In genomic region chr3:122682352-122682751, GRCm38 (mm10) we compare ENCODE assay signal across 28 mouse cellular contexts. TPM values are rescaled to one million over a fixed set of nuclear protein-coding genes. Genes with fewer than 3 reads are reported as not detected.
DNase-seq lines count a peak whose midpoint lies in the region; ATAC-seq and TF ChIP-seq lines count a peak whose summit lies in the region.
"Had no signal": no experiment of that assay in that cellular context is flagged by ENCODE, and none has a peak within 500 bp of the region (broad histone marks: within the 10 kb centered on the region; RNA-seq: fewer than 3 reads in every experiment).

No protein-coding gene starts in this region.

- no peak overlapping the region for H3K27ac ChIP-seq in kidney, postnatal 0 days
- H3K27ac ChIP-seq in lung, embryonic 15.5 days, result peak overlapping the region; percentile 39; the same call in 1 of the 2 replicates
- H3K27ac ChIP-seq in stomach, embryonic 16.5 days (ENCODE audit: low read length), result no peak overlapping the region
- H3K27ac ChIP-seq: embryonic facial prominence, embryonic 13.5 days; embryonic facial prominence, embryonic 15.5 days; forebrain, embryonic 10.5 days; forebrain, embryonic 12.5 days had no signal

- H3K4me1 ChIP-seq in kidney, postnatal 0 days (replicated peaks; ENCODE audit: insufficient read depth, low read length), result no peaks in the 10 kb centered on the region
- H3K4me1 ChIP-seq in lung, embryonic 15.5 days, result peaks cover 6% of the 10 kb centered on the region
- H3K4me1 ChIP-seq in stomach, embryonic 16.5 days (ENCODE audit: control insufficient read depth, insufficient read depth, low read length), result no peaks in the 10 kb centered on the region
- H3K4me1 ChIP-seq: embryonic facial prominence, embryonic 13.5 days; embryonic facial prominence, embryonic 15.5 days; forebrain, embryonic 10.5 days; forebrain, embryonic 12.5 days had no signal

- TF ChIP-seq CTCF in kidney, postnatal 0 days (IDR thresholded peaks at IDR 0.05; ENCODE audit: low read depth), result no peak

- DNase-seq in kidney, postnatal 0 days (ENCODE audit: low spot score), result peak; percentile 29
- DNase-seq in kidney, adult 8-10 months, result no peak
- DNase-seq in lung, postnatal 10 days, result no peak
- DNase-seq in cerebellum, adult 11-12 months, result no peak
- DNase-seq: adrenal gland, adult 8-10 months; adrenal gland, postnatal 14 days; adrenal gland, postnatal 36 days; B cell, adult 2 months; cerebellum, adult 18-20 months; cerebellum, adult 8-10 months; cerebellum, adult 9-11 months; cerebellum, postnatal 14 days; cerebellum, postnatal 36 days; embryo, embryonic 11 days had no signal

- no peaks in the 10 kb centered on the region for H3K27me3 ChIP-seq in kidney, postnatal 0 days (ENCODE audit: insufficient read depth, low read length)
- H3K27me3 ChIP-seq in lung, embryonic 15.5 days, result no peaks in the 10 kb centered on the region
- no peaks in the 10 kb centered on the region for H3K27me3 ChIP-seq in stomach, embryonic 16.5 days (ENCODE audit: control insufficient read depth, insufficient read depth, low read length)
- H3K27me3 ChIP-seq: CH12.LX; embryonic facial prominence, embryonic 13.5 days; embryonic facial prominence, embryonic 15.5 days; forebrain, embryonic 12.5 days; Patski had no signal

- H3K9me3 ChIP-seq in kidney, postnatal 0 days (replicated peaks; ENCODE audit: low read length), result no peaks in the 10 kb centered on the region
- H3K9me3 ChIP-seq in lung, embryonic 15.5 days, result no peaks in the 10 kb centered on the region; the same call in 1 of the 2 replicates
- H3K9me3 ChIP-seq in stomach, embryonic 16.5 days (replicated peaks; ENCODE audit: control insufficient read depth, low read length), result no peaks in the 10 kb centered on the region
- H3K9me3 ChIP-seq: embryonic facial prominence, embryonic 13.5 days; forebrain, embryonic 12.5 days; G1E had no signal

- 37% methylated on average over 4 of the region's 4 CpGs for WGBS in kidney, postnatal 0 days
- 45% methylated on average over 4 of the region's 4 CpGs for WGBS in lung, embryonic 15.5 days
- 32% methylated on average over 4 of the region's 4 CpGs for WGBS in stomach, embryonic 16.5 days

- no peak for ATAC-seq in kidney, postnatal 0 days (replicated peaks; ENCODE audit: low FRiP score, low read depth)
- ATAC-seq in lung, embryonic 15.5 days (ENCODE audit: borderline replicate concordance, extremely low read depth, low FRiP score, low TSS enrichment), result 0 out of 2 replicates have a peak, but pooled peaks have one; percentile 21
- ATAC-seq in stomach, embryonic 16.5 days (ENCODE audit: insufficient read depth, low FRiP score), result peak; percentile 70; the same call in 1 of the 2 replicates
- ATAC-seq: activated CD4-positive, CD25-positive, alpha-beta regulatory T cell, adult 4 months; CD4-positive, CD25-positive, alpha-beta regulatory T cell, adult 4 months; forebrain, embryonic 14.5 days; forebrain, embryonic 16.5 days; Patski had no signal

- H3K9ac ChIP-seq in kidney, postnatal 0 days (ENCODE audit: low read depth, low read length), result no peak overlapping the region
- no peak overlapping the region for H3K9ac ChIP-seq in lung, embryonic 15.5 days
- H3K9ac ChIP-seq in stomach, embryonic 16.5 days (ENCODE audit: low read length), result no peak overlapping the region
- H3K9ac ChIP-seq: embryonic facial prominence, embryonic 13.5 days; embryonic facial prominence, embryonic 15.5 days; forebrain, embryonic 12.5 days had no signal

- H3K4me2 ChIP-seq in kidney, postnatal 0 days (ENCODE audit: low read length), result no peak overlapping the region
- no peak overlapping the region for H3K4me2 ChIP-seq in lung, embryonic 15.5 days
- no peak overlapping the region for H3K4me2 ChIP-seq in stomach, embryonic 16.5 days (ENCODE audit: low read depth, low read length)
- H3K4me2 ChIP-seq: embryonic facial prominence, embryonic 13.5 days; embryonic facial prominence, embryonic 15.5 days; forebrain, embryonic 12.5 days had no signal

- no peak overlapping the region for H3K4me3 ChIP-seq in kidney, postnatal 0 days (replicated peaks; ENCODE audit: low read depth, low read length)
- H3K4me3 ChIP-seq in lung, embryonic 15.5 days, result no peak overlapping the region
- no peak overlapping the region for H3K4me3 ChIP-seq in stomach, embryonic 16.5 days (replicated peaks; ENCODE audit: low read length)
- H3K4me3 ChIP-seq: embryonic facial prominence, embryonic 13.5 days; embryonic facial prominence, embryonic 15.5 days; erythroblast, embryonic 14.5 days; forebrain, embryonic 10.5 days; forebrain, embryonic 12.5 days had no signal

- no peaks in the 10 kb centered on the region for H3K36me3 ChIP-seq in kidney, postnatal 0 days (ENCODE audit: insufficient read depth, low read length)
- no peaks in the 10 kb centered on the region for H3K36me3 ChIP-seq in lung, embryonic 15.5 days
- H3K36me3 ChIP-seq in stomach, embryonic 16.5 days (ENCODE audit: control insufficient read depth, insufficient read depth, low read length), result no peaks in the 10 kb centered on the region
- H3K36me3 ChIP-seq: embryonic facial prominence, embryonic 13.5 days; embryonic facial prominence, embryonic 15.5 days; forebrain, embryonic 10.5 days; forebrain, embryonic 12.5 days; G1E had no signal

RNA-seq across cellular contexts. Expression of gene Pde5a, which starts 46.4 kb away (rescaled TPM):
- 3.1 and 3.7 TPM in 2 replicates for polyA plus RNA-seq in kidney, postnatal 0 days (2015; fragmentation: Nextera tagmentation; extraction: Ambion mirVana)
- 27.8 and 28.9 TPM in 2 replicates for polyA plus RNA-seq in lung, embryonic 15.5 days (2015; fragmentation: Nextera tagmentation; extraction: Ambion mirVana)
- polyA plus RNA-seq in stomach, embryonic 16.5 days (2015; fragmentation: Nextera tagmentation; extraction: Ambion mirVana), result 16.3 and 17.0 TPM in 2 replicates
- polyA plus RNA-seq: erythroblast, embryonic 14.5 days; G1E had no signal
